ENCODE assay signal across 32 mouse cellular contexts in the genomic region with DNA sequence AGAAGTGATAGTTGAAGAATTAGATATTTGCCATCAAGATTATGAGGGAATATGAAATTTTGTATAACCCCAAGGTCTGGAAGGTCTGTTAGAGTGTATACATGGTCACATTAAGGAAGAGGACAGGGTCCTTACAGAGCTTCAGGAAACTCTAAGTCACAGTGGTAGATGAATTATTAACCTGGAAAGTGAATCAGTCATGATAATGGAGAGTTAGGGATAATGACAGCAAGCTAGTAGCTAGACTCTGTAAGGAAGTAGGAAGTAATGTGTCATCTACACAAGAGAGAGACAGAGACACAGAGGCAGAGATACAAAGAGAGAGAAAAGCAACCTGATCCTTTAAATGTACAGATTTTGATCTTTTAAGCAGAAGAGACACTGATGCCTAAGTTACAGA.
"Had no signal": no experiment of that assay in that cellular context is flagged by ENCODE, and none has a peak within 500 bp of the region (broad histone marks: within the 10 kb centered on the region; RNA-seq: fewer than 3 reads in every experiment).

No protein-coding gene starts in this region.

- H3K4me2 ChIP-seq: heart, embryonic 11.5 days; heart, embryonic 12.5 days; heart, embryonic 13.5 days; heart, embryonic 15.5 days; hindbrain, embryonic 12.5 days; hindbrain, embryonic 13.5 days; hindbrain, embryonic 14.5 days; hindbrain, embryonic 15.5 days; intestine, embryonic 15.5 days had no signal

- H3K27me3 ChIP-seq: heart, embryonic 12.5 days; heart, embryonic 13.5 days; heart, embryonic 15.5 days; hindbrain, embryonic 12.5 days; hindbrain, embryonic 13.5 days; hindbrain, embryonic 15.5 days; intestine, embryonic 15.5 days had no signal

- H3K9me3 ChIP-seq: heart, embryonic 10.5 days; heart, embryonic 12.5 days; heart, embryonic 13.5 days; heart, embryonic 15.5 days; hindbrain, embryonic 10.5 days; hindbrain, embryonic 12.5 days; hindbrain, embryonic 13.5 days; hindbrain, embryonic 15.5 days; intestine, embryonic 15.5 days had no signal

- DNase-seq: heart, adult 2 months; heart, postnatal 10 days; heart, postnatal 14 days; heart, postnatal 36 days; heart, postnatal 4 days; kidney, adult 18-20 months; kidney, adult 2 months; kidney, adult 8-10 months; kidney, postnatal 10 days; kidney, postnatal 14 days; kidney, postnatal 25 days; kidney, postnatal 36 days; layer of hippocampus, adult 9-11 months; layer of hippocampus, postnatal 36 days had no signal

- H3K4me3 ChIP-seq: heart, adult 2 months; heart, embryonic 10.5 days; heart, embryonic 12.5 days; heart, embryonic 13.5 days; heart, embryonic 15.5 days; hindbrain, embryonic 10.5 days; hindbrain, embryonic 12.5 days; hindbrain, embryonic 13.5 days; hindbrain, embryonic 15.5 days; intestine, embryonic 15.5 days; layer of hippocampus, adult 2 months; left cerebral cortex, adult 2 months had no signal

- H3K27ac ChIP-seq: heart, adult 2 months; heart, embryonic 10.5 days; heart, embryonic 13.5 days; heart, embryonic 15.5 days; hindbrain, embryonic 10.5 days; hindbrain, embryonic 12.5 days; hindbrain, embryonic 13.5 days; hindbrain, embryonic 14.5 days; hindbrain, embryonic 15.5 days; hindbrain, postnatal 0 days; intestine, embryonic 15.5 days; layer of hippocampus, adult 2 months; left cerebral cortex, adult 2 months had no signal

- H3K36me3 ChIP-seq: heart, embryonic 10.5 days; heart, embryonic 12.5 days; heart, embryonic 13.5 days; heart, embryonic 15.5 days; hindbrain, embryonic 10.5 days; hindbrain, embryonic 12.5 days; hindbrain, embryonic 13.5 days; hindbrain, embryonic 15.5 days; intestine, embryonic 15.5 days had no signal

- H3K9ac ChIP-seq: heart, embryonic 12.5 days; heart, embryonic 13.5 days; heart, embryonic 15.5 days; hindbrain, embryonic 12.5 days; hindbrain, embryonic 13.5 days; hindbrain, embryonic 14.5 days; hindbrain, embryonic 15.5 days; intestine, embryonic 15.5 days had no signal

- H3K4me1 ChIP-seq: heart, embryonic 10.5 days; heart, embryonic 12.5 days; heart, embryonic 13.5 days; heart, embryonic 15.5 days; intestine, embryonic 15.5 days had no signal

- ATAC-seq: hindbrain, embryonic 16.5 days; hindbrain, postnatal 0 days; inflammation-experienced regulatory T-cells, adult 6 months; intestine, embryonic 15.5 days; intestine, embryonic 16.5 days; intestine, postnatal 0 days had no signal
